Mouse (Mus musculus) layer of hippocampus, adult 2 months (tissue): Measurements from ENCODE around the gene Emc3. TPM values are rescaled to one million over a fixed set of nuclear protein-coding genes. Genes with fewer than 3 reads are reported as not detected.
A peak's percentile ranks its signal among the peaks of the same experiment; 100 is the strongest.

Source experiments
- DNase-seq, 2 experiments: peaks; one replicate each; pipeline ENCODE4 v3.0.0; 2022; ENCODE audit warnings: low spot score in 2 of 2
- H3K27ac ChIP-seq: fragments of 200-600 bp; 2 replicates; pipeline ENCODE4 v1.8.1; 2022
- H3K4me3 ChIP-seq: fragments of 200-600 bp; 2 replicates; pipeline ENCODE4 v1.8.1; 2022; ENCODE audit warnings: mild to moderate bottlenecking
- CTCF ChIP-seq: fragments of 200-600 bp; conservative IDR thresholded peaks from 2 replicates; pipeline ENCODE4 v1.8.1; 2022; ENCODE audit warnings: antibody characterized with exemption, mild to moderate bottlenecking, moderate library complexity
- total RNA-seq, 2 experiments: library from RNA; stranded (reverse); gene quantifications; 2 replicates each; pipeline ENCODE4 v1.2.3; 2021

Gene Emc3
- total RNA-seq, 2 experiments from 2014 or later = 73.4 to 76.3 TPM

DNA sequence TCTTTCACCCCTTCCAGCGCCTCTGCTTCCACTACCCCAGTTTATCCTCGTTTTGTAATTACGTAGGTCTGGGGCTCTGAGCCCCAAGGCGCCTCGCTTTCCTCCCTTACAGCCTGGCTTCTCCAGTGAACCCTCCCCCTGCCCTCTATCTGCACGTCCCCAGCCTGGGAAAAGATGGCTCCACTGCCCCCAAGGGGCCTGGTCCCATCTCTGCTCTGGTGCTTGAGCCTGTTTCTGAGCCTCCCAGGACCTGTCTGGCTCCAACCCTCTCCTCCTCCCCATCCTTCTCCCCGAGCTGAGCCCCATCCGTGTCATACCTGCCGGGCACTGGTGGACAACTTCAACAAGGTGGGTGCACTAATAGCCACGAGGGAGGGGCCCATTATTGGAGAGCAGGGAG lies 47.7 kb downstream of the Emc3 start:
- no peak for DNase-seq
- Histone ChIP-seq H3K4me3 (peak overlapping the region; percentile 75), H3K27ac (peak overlapping the region; percentile 98)
- no peak; the same call in 1 of the 2 replicates for TF ChIP-seq CTCF

DNA sequence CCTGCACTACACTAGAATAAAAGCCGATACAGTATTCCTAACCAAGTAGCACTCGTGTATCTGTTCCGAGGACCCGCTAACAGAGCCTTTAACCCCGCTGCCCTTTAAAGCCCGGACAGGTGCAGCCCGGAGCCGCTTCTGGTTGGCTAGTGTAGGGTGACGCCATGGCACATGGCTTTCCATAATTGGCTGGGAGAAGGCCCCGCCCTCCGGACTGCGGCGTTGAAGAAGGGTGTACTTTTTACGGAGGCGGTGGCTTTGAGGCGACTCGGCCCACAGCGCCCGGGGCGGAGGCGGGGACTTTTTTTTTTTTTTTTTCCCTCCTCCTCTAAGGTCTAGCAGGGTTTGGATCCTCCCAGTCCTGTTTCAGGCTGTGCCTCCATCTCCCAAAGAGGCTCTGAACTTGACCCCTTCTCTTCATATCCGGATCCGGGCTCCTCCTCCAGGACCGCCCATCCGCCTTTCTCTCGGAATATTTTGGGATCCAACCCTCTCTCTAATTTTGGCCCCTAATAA lies 48.3 kb downstream of the Emc3 start, which contains the start of gene Creld1:
TSS of gene Creld1 (plus strand) at position 198 of the 516 bp plus-strand sequence.
- Histone ChIP-seq H3K4me3 (peak within 1 kb of the TSS; percentile 75), H3K27ac (peak within 1 kb of the TSS; percentile 98)
- DNase-seq = peak; percentile 91 to 96
- TF ChIP-seq CTCF = no peak

DNA sequence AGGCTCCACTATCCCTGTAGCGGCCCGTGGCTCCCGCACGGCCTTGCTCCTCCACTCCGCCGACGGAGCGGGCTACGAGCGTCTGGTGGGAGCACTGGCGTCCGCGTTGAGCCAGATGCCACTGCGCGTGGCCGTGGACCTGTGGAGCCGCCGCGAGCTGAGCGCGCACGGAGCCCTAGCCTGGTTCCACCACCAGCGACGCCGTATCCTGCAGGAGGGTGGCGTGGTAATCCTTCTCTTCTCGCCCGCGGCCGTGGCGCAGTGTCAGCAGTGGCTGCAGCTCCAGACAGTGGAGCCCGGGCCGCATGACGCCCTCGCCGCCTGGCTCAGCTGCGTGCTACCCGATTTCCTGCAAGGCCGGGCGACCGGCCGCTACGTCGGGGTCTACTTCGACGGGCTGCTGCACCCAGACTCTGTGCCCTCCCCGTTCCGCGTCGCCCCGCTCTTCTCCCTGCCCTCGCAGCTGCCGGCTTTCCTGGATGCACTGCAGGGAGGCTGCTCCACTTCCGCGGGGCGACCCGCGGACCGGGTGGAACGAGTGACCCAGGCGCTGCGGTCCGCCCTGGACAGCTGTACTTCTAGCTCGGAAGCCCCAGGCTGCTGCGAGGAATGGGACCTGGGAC lies 48.9 kb downstream of the Emc3 start:
- DNase-seq = peak in 1 of 2 experiments; percentile 46
- TF ChIP-seq CTCF = peak; percentile 41; the same call in 1 of the 2 replicates
- Histone ChIP-seq H3K4me3 (peak overlapping the region; percentile 75), H3K27ac (peak overlapping the region; percentile 98)

DNA sequence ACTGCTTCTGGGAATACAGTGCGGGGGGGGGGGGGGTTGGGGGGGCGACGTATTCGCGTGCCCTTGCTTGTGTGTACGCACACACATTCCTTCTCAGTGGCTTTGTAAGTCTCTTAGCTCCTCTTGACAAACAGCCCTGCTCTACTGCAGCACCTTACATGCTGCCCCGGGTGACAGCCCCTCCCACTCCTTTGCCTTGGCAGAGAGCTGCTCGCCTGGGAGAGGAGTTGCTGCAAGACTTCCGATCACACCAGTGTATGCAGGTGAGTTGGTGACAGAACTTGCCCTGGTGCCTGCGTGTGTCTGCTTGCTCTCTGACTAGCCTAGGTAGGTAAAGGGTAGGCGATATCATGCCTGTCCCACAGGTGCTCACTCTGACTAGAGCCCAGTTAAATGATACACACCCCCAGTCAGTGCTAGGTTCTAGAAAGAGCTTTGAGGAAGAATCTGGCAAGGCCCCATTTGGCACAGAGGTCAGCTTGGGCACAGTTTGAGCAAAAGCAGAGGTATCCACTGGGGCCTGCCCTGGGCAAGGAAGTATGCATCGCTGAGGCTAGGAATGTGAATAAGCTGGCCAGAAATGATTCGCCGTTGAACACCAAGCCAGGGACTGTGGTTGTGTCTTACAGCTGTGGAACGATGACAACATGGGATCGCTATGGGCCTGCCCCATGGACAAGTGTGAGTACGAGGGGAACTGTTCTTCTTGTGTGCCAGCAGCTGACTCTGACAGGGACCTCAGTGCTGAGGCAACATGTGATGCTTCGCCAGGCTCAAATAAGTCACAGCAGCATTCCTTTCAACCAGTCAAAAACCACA lies 50.7 kb downstream of the Emc3 start:
- DNase-seq = no peak
- H3K27ac ChIP-seq = no peak overlapping the region
- no peak for TF ChIP-seq CTCF
- no peak overlapping the region for H3K4me3 ChIP-seq

- TF ChIP-seq CTCF = no peak
- Histone ChIP-seq H3K27ac (no peak overlapping the region), H3K4me3 (no peak overlapping the region)
- DNase-seq = no peak
Measured at GRCm38 (mm10) chr6:113478906-113479305, 52.5 kb downstream of the Emc3 start.

DNA sequence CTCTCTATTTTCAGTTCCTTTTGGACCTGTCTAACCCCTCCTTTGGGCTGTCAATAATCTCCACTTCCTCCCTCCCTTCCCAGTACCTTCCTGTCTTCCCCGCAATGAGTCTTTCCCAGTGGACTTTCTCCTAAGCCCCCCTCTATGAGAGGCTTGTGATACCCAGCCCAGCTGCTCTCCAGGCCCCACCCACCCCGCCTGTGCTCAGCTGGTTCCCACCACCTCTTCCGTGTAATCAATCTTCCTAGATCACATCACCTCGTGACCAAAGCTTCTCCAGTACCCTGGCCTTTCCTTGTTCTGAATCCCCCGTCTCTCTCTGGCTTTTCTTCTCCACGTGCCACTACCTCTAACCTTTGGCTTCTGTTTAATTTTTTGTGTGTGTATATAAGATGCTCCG lies 54.1 kb downstream of the Emc3 start:
- no peak for TF ChIP-seq CTCF
- Histone ChIP-seq H3K4me3 (no peak overlapping the region), H3K27ac (no peak overlapping the region)
- no peak for DNase-seq

- H3K27ac ChIP-seq = no peak overlapping the region
- no peak overlapping the region for H3K4me3 ChIP-seq
- no peak for DNase-seq
- TF ChIP-seq CTCF = no peak
Measured at GRCm38 (mm10) chr6:113473715-113474114, 57.7 kb downstream of the Emc3 start.

- no peak for DNase-seq
- no peak for TF ChIP-seq CTCF
- Histone ChIP-seq H3K27ac (no peak overlapping the region), H3K4me3 (no peak overlapping the region)
Measured at GRCm38 (mm10) chr6:113473246-113473645, 58.2 kb downstream of the Emc3 start.

DNA sequence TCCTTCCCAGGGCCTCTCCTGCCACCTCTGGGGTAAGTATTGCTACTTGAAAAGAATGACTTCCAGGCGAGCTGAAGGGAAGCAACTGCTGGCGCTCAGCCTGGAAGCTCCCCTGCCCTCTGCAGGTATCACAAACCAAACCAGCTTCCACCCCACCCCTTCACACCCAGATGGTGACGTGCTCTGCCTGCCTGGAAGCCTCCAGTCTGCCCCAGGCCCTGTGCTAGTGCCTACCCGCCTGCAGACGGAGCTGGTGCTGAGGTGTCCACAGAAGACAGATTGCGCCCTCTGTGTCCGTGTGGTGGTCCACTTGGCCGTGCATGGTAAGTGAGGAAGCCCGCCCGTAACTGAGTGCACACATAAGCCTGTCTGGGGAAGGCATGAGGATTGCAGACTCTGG lies 59.4 kb downstream of the Emc3 start:
- H3K27ac ChIP-seq = no peak overlapping the region
- TF ChIP-seq CTCF = no peak
- DNase-seq = no peak
- H3K4me3 ChIP-seq = no peak overlapping the region

DNA sequence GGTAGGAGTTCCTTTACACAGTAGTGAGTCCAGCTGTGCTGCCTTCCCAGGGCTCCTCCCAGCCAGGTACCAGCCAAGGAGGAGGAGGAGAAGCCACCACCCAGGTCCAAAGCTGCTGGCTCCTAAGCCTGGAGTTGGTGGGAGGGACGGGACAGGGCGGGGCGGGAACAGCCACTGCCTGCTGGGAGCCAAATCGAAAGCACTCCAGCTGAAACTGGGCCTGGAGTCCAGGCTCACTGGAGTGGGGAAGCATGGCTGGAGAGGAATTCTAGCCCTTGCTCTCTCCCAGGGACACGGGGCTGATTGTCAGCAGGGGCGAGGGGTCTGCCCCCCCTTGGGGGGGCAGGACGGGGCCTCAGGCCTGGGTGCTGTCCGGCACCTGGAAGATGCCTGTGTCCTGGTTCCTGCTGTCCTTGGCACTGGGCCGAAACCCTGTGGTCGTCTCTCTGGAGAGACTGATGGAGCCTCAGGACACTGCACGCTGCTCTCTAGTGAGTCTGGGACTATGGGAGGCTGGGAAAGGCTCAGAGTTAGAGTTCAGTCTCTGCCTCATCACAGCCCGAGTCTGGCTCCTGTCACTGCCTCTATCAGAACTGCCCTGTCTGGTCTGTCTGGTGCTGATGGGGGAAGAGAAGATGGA lies 60.0 kb downstream of the Emc3 start, which contains the start of gene Il17rc:
TSS of gene Il17rc (plus strand) at position 131 of the 640 bp plus-strand sequence.
- Histone ChIP-seq H3K4me3 (peak within 1 kb of the TSS; percentile 37), H3K27ac (peak within 1 kb of the TSS; percentile 68)
- no peak for DNase-seq
- no peak for TF ChIP-seq CTCF

DNA sequence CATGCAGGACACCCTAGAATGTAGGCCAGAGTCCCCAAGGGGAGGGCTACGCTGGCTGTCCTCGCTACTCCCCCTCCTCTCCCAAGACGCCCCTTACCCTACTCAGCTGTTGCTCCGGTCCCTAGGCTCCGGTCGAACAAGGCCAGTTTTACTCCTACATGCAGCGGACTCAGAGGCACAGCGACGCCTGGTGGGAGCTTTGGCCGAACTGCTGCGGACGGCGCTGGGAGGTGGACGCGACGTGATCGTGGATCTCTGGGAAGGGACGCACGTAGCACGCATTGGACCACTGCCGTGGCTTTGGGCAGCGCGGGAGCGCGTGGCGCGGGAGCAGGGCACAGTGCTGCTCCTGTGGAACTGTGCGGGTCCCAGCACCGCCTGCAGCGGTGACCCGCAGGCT lies 62.0 kb downstream of the Emc3 start:
- peak; percentile 50 to 73 for DNase-seq
- Histone ChIP-seq H3K4me3 (peak overlapping the region; percentile 52), H3K27ac (peak overlapping the region; percentile 48; the same call in 1 of the 2 replicates)
- peak; percentile 69 for TF ChIP-seq CTCF

DNA sequence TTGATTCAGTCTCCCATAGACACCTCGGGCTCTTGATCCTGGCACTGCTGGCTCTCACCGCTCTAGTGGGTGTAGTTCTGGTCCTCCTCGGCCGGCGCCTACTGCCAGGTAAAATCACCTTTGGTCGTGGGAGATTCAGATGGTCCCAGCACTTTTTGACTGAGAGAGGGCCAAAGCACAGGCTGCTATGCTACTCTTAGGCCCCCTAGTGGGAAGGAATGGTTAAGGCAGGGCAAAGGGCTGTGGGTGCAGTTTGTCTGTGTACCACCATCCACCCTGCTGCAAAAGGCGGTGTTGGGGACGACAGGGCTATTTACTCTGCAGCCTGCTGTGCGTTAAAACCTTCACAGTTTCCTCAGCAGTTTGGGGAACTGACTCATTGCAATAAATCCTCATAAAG lies 62.4 kb downstream of the Emc3 start:
- peak; percentile 78 for TF ChIP-seq CTCF
- DNase-seq = peak; percentile 60 to 70
- Histone ChIP-seq H3K4me3 (peak overlapping the region; percentile 52), H3K27ac (peak overlapping the region; percentile 48; the same call in 1 of the 2 replicates)

- no peak for DNase-seq
- no peak overlapping the region for H3K27ac ChIP-seq
- H3K4me3 ChIP-seq = no peak overlapping the region
- TF ChIP-seq CTCF = no peak
Measured at GRCm38 (mm10) chr6:113468512-113468911, 62.9 kb downstream of the Emc3 start.
